Mouse (Mus musculus) spleen, postnatal 10 days (tissue): ENCODE data around the gene Tln1.
"Not testable (repeated sequence)": the region's sequence is repeated elsewhere in the genome, so short reads cannot be mapped to it uniquely, and the experiment has no call there.

ENCODE experiments used
- DNase-seq, 2 experiments: peaks; one replicate each; pipeline ENCODE4 v3.0.0; 2021 to 2022; ENCODE audit warnings: low spot score in 2 of 2

Tln1 gene

GRCm38 (mm10) chr4:43506074-43506473, 56.4 kb downstream of the Tln1 start:
- DNase-seq: no peak

DNA sequence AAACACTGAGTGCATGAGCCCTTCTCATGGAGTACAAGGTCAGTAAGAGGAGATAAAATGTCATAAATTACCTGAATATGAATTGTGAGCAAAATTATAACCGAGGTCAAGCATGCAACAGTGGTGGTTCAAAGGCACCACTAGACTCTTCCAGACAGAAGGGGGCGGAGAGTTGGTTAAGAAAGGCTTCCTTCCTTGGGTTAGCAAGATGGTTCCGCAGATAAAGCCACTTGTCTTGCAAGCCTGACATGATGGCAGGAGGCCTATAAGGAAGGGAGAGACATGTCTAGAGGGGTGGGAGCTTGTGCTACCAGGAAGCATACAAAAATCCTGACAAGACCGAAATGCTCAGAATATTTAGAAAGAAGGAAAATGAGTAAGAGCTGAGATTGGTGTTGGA, 58.2 kb downstream of the Tln1 start:
- no peak for DNase-seq

- no peak for DNase-seq
Measured at GRCm38 (mm10) chr4:43503506-43503905, 59.0 kb downstream of the Tln1 start.

DNA sequence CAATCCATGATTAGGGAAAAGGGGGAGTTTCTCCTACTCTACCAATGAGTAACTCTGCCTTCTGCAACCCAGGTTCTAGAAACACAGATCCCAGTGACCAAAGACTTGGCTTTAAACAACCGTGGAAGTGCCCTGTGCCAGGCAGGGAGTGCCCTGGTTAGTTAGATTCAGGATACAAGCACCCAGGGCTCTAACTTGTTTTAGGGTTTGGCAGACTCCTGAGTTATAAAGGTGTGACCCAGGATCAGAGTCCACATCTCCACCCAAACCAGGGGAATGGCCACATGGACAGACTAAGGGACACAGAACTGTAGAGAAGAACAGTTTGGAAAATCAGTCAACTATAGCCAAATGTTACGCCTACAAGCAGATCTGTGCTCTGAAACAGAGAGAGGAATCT, 59.5 kb downstream of the Tln1 start:
- no peak for DNase-seq

GRCm38 (mm10) chr4:43499407-43500333, 62.8 kb downstream of the Tln1 start, which contains the start of gene Arhgef39:
Arhgef39 (minus strand) TSS chr4:43499695.
- DNase-seq: peak; percentile 83 to 92

- DNase-seq: peak; percentile 60 to 66
Measured at GRCm38 (mm10) chr4:43498983-43499382, 63.5 kb downstream of the Tln1 start.

- DNase-seq: no peak
Measured at GRCm38 (mm10) chr4:43497946-43498345, 64.5 kb downstream of the Tln1 start.

- no peak for DNase-seq
Measured at GRCm38 (mm10) chr4:43497405-43497804, 65.1 kb downstream of the Tln1 start.

- no peak for DNase-seq
Measured at GRCm38 (mm10) chr4:43496587-43496986, 65.9 kb downstream of the Tln1 start.

DNA sequence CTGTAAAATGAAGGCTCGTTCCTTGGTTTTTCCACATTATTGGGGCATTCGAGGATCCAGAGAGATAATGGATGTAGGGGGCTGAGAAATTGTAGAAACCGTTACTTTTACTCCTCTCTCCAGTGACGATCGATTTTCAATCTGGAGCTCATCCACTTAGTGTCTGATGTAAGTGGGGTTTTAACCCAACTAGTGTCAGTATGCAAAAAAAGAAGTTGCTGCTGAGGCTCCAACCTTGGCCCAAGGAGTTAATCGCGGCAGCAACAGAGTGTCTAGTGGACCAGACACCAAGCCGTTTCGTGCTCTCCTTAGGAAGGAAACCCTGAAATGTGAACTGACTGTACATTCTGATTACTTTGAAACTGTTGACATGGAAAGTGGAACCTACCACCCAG, 68.6 kb downstream of the Tln1 start:
- no peak for DNase-seq

DNA sequence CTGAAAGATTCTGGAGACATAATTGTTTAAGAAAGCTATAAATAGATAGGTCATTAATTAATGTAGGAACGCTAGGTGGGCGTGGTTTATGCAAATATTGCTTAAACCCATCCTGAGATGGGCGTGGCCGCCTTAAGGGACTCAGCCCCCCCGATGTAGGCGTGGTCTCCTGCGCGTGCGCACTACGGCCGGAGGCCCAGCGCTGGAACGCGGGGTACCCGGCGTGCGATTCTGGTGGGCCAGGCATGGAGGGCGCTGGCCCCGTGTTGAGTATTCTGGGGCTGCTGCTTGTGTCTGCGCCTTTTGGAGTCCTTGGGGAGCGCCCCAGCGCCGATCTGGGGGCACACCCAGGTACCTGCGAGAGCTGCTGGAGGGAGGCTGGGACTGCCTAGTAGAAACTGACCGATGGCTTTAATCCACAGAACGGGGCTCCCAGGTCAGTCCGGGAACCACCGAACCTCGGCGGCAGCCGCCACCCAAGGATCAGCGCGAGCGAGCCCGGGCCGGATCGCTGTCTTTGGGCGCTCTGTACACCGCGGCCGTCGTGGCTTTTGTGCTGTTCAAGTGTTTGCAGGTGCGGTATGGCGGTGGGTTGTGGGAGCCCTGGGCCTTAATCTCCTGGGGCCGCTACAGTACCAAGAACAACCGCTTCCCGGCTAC, 69.2 kb downstream of the Tln1 start:
- peak; percentile 97 for DNase-seq

GRCm38 (mm10) chr4:43492821-43493185, 69.7 kb downstream of the Tln1 start, which contains the start of gene Ccdc107:
Ccdc107 (plus strand) TSS chr4:43492900.
- DNase-seq: peak; percentile 77 to 87

- DNase-seq: no peak
Measured at GRCm38 (mm10) chr4:43492101-43492820, 70.2 kb downstream of the Tln1 start.

- DNase-seq: no peak
Measured at GRCm38 (mm10) chr4:43490801-43491200, 71.7 kb downstream of the Tln1 start.

DNA sequence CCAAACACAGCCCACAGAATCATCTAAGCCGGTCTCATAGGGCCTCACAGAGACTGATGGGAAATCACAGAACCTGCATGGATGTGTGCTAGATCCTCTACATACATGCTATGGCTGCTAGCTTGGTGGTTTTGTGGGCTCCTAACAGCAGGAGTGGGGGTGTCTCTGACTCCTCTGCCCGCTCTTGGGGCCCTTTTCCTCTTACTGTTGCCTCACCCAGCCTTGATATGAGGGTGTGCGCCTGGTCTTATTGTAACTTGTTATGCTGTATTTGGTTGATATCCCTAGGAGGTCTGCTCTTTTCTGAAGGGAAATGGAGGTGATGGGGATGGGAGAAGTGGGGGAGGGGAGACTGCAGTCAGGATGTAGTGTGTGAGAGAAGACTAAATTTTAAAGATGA, 72.9 kb downstream of the Tln1 start:
- DNase-seq: no peak

GRCm38 (mm10) chr4:43485666-43486065, 76.8 kb downstream of the Tln1 start:
- DNase-seq: not testable (repeated sequence)

DNA sequence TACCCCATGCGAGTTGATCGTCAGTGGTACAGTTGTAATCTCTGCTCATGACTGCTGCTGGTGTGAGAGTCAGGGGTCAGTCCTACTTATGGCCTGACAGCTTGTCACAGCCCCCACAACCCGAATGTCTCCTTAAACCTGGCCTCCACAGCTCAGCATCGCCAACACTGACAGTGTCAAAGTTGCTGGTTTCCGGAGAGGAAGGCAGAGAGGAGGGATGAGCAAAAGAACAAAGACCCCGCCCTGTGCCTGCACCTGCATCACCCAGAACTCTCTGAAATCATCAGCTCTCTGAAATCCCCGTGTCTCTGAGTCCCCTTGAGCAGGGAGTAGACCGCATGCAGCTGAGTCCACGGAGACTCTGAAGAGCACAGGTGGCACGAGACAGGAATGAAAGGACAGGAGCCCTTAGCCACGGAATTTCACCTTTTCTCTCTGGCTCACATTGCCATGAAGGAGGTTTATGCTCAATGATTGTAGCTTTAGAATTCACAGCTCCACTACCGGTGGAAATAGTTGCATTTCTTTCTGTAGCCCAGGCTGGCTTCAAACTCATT, 78.9 kb downstream of the Tln1 start, which contains the start of gene Sit1:
Sit1 (minus strand) TSS at position 200 of the 557 bp plus-strand sequence.
- DNase-seq: peak in 1 of 2 experiments; percentile 41

- DNase-seq: no peak
Measured at GRCm38 (mm10) chr4:43482591-43482990, 79.9 kb downstream of the Tln1 start.

DNA sequence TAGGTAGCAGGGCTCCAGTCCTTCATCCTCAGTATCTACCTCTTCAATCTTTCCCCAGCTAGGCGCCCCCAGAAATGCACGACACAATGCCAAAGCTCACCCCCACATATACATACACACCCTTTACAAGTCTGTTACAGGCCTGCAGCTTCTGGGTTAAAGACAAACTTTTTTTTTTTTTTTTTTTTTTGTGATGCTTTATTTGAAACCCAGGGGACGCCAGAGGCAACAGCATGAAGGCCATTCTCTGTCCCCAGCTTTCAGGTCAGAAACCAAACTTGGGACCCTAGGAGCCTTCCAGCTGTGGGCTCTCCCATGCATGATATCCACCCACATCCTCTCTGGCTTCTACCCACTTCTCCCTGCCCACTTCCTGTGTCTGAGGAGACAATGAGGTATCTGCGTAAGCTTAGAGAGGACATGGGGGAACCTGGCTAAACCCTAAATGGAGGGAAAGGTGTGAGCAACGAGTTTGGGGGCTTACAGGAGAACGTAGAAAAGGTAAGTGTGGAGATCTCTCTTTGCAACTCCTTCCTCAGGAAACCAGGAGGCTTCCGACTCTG, 80.5 kb downstream of the Tln1 start:
- no peak for DNase-seq
